Mouse (Mus musculus): Measurements from ENCODE around the gene Wdr61.
"Not testable (repeated sequence)": the region's sequence is repeated elsewhere in the genome, so short reads cannot be mapped to it uniquely, and the experiment has no call there.

Wdr61 gene

DNA sequence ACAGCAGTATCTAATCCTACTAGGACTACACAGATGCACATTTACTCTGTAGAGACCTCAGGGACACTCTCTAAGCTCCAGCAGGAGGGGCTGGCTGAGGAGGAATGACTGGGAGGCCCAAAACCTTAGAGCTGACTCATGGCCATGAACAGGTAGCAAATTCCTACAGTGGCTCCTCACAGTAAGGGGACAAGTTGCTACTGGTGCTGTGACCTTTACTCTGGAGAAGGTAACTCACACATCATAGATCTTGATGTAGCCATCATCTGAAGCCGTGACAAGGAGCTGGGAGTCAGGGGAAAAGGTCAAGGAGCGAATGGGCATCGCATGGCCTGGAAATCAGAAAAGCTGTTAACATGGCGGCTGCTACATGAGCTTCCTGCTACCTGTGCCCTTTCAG lies 11.7 kb downstream of the Wdr61 start:
- DNase-seq: no peak

DNA sequence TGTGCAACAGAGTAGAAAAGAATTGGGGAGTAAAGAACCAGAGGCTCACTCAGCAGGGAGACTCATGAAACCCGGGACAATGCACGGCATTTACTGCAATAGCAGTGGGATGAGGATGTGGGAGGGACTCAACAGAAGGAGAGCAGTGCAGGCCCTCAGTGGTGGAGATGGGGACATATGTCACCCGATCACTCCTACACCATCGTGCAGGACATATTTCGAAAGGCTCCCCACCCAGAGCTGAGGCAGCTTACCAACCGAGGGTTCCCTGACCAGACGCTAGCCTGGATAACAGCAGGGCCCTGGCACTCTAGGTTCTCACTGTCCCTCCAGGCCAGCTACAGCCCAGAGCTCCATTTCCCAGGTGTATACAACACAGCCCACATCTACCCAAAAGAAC lies 12.2 kb downstream of the Wdr61 start:
- DNase-seq: no peak

DNA sequence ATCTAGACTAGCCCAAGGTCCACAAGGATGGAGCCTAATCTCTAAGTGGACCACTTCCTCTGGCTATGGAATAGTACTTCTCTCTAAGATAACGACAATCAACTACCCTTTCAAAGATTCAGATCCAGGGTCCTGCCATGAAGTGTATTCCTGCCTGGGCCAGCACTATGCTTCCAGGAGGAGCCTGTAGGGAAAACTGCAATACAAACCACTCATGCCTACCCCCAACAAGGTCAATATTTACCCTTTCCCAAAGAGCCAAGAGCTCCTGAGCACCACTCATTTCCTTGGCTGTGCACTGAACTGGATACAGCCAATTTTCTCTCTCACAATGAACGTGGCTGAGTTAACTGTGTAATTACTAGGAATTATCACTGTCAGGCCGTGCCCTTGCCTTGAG lies 16.8 kb downstream of the Wdr61 start:
- no peak for DNase-seq

DNA sequence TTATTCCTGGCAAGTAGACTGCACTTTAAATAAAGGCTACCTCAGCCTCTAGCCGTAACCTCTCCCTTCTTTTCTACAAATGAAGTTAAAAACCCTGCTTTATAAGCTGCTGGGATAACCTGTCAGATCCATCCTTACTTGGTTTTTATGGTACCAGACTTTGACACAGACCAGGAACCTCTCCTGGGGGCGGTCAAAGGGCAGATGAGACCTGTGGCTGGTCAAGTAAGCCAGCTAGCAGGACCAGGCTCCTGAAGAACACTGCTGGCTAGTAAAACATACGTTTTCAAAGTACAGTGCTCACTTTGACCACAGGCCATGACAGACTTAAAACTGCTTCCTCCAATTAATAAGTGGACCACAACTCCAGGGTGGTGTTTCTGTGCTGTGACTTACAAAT lies 18.5 kb downstream of the Wdr61 start:
- DNase-seq: no peak

DNA sequence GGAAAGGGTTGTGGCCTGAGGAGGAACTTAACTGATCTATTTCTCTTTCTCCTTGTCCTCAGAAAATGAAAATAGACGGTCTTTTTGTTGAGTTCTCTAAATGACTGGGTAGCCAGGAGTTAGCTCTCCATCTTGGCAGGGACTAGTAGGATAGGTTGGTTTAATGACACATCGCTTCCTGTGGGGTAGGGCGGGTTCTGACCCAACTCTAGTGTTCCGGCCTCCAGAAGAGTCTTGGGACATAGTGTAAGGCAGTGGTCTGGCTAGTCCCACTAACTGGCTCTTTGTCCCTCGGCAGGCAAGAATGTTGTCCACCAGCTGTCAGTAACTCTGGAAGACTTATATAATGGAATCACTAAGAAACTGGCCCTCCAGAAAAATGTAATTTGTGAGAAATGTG lies 26.2 kb downstream of the Wdr61 start:
- DNase-seq: no peak

DNA sequence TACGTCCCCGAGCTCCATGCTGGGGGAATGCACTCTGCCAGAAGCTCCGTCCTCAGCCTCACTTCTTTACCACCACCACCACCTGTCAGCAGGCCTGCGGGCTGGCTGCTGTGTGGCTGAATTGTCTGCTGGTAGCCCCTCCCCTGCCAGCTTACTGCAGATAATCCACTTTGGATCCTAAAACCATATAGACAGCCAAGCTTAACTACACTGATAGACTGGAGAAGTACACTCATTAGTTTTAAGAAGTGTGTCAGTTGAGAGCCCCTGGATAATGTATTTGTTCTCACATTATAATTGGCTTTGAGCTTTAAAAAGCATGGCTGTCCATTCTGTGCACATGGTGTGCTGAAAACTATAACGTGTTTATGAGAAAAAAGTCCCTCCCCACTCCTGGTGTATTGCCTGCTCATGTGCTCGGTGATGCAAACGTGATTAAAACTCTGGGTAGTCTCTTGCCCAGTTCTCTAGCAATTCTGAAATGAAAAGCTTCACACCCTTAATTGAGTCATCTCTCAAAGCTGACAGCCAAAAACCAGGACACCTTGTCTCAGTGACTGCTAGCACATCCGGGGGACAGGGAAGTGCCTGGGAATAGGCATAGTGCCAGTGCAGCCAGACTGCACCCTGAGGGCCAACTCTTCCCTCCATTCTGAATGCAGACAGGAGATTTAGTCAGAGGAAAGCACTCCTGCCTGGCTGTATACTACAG lies 26.9 kb downstream of the Wdr61 start:
- no peak for DNase-seq

DNA sequence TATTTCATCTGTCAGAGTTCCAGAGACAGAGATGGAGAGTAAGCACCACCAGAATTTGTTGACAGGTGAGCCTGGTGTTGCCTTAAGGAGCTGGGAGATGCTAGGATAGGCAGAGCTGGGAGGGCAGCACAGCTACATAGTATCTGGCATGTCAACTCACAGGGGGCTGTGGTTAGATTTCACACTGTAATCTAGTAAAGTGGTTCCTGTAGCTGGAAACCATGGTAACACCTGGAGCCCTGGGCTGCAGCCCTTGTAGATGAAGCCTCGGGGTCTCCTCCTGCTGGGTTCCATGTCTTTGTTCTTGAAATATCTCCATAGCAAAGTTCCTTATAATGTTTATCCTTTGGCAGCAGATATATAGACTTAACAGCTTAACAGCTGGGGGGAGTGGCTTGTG lies 28.8 kb downstream of the Wdr61 start:
- DNase-seq: no peak

DNA sequence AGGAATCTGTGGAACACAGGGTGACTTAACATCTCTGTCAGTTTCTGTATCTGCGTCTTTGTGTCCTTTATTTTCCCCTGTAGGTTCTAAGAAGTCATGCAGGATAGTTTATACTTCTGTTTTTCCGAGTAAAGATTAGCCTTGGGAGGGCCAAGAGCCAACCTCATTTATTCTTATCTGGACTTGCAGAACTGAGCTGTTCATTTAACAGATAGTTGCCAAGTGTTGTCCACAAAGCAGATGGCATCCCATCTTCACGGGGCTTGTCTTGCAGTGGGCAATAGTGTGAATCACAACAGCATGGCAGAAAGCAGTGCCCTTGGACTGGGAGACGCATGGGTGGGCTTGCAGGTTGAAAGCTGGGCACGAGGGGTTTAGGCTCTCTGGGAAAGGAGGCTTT lies 30.0 kb downstream of the Wdr61 start:
- DNase-seq: no peak

DNA sequence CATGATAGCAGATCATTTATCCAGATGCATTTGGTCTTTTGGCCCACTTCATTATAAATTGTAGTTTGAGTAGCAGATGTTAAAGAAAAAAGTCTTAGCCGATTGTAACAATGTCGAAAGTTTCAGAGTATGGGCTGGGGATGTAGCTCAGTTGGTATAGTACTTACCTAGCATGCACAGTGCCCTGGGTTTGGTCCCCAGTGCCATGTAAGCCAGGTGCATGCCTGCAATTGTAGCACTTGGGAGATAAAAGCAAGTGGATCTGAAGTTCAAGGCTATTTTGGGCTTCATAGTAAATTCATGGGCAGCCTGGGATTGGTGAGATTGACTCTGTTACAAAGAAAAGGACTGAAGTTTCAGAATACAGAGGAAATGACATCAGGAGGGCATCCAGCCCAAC lies 31.7 kb downstream of the Wdr61 start:
- DNase-seq: no peak

DNA sequence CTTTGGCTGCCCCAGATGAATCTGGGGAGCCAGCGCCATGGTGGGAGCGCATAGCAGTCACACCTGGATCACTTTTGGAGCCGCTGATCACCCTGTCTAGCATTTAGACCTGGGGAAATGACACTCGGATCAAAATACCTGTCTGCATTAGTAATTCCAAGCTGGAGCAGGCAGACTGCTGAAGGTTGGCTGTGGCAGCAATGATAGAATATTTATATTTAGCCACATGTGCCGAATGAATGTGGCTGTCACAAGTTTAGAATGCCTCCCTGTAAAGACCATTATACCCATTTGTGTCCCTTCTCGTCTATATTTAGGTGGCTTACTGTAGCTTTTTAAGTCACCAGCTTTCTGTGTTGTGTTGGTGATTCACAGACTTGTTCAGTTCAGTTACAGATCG lies 33.6 kb downstream of the Wdr61 start:
- DNase-seq: no peak

DNA sequence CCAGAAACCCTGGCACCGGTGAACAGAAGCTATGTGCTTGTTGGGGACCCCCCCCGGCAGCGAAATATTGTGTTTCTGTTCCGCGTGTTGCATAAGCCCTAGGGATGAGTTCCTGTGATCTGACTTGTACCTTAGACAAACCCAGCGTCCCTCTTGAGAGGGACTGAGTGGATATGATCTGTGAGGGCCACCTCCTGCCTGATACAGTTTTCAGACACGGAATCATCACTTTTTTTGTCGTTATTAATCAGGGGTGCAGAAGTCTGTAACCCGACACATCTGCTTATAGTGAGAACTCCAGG lies 34.2 kb downstream of the Wdr61 start:
- no peak for DNase-seq

DNA sequence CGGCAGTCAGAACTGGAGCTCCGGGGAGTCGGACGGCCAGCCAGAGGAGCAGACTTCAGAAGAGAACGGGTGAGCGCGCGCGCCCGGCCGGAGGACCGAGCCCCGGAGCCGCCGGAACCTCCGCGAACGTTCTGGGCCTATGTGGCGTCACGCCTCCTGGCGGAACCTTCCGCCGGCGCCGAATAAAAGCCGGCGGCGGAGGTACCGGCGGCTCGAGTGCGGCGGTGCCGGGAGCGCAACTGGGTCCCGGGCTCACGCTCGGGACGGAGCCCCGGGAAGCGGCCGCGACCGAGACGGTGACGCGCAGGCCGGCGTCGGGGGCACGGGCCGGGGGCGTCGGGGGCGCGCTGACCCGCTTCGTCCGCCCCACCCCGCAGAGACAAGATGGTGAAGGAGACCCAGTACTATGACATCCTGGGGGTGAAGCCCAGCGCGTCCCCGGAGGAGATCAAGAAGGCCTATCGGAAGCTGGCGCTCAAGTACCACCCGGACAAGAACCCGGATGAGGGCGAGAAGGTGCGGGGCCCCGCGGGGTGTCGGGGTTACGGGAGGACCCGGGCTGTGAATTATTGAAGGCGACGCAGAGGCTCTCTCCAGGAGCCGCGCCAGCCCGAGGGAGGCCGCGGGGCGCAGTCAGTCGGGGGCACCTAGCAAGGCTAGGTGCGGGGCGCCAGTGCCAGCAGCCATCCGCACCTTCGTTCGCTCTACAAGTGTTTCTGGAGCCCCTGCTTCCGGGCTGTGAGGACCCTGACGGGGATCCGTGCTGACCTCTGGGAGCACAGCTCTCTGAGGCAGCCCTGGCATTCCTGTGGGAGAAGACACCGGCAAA lies 34.8 kb downstream of the Wdr61 start:
- peak; percentile 82 for DNase-seq

DNA sequence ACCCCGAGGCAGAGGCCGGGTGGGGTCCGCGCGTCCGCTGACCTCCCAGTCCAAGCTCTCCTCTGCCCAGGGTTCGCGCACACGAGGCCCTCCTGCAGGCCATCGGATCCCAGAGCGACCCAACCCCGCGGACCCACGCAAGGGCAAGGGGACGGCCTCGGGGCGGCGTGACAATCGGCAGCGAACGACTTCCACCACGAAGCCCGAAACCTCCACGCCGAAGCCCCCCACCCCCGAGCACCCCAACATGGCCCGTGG lies 35.3 kb downstream of the Wdr61 start:
- DNase-seq: no peak

DNA sequence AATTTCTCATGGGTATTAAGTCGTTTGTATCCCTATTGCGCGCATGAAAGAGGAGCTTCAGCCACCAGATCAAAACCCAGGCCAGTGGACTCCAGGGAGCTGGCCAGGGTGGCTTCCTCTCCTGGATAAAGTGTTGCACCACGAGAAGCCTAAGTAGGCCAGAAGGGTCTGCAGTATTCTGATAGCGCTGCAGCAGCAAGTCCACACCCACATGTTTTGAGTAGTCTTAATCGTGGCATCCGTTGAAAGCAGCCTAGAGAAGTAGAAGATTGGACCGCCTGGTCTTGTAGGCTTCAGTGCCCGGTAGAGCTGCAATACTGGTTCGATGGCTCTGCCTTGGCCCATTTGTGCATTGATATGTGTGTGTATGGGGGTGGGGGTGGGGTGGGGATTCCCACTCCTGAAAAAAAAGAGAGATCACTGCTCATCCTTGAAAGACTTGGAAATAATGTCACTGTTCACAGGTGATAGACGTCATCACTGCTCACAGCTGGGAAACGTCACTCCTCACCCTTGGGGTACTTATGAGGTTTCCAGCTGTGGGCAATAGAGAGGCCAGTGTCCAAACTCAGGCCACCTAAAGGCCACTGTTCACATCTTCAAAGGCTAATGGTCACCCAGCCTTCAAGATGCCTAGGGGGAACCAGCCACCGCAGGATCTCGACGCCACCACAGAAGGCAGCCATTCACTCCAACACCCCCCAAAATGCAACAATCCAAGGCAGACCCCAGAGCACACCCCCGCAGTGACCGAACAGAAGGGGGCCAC lies 35.8 kb downstream of the Wdr61 start, which contains the start of gene Dnaja4:
Dnaja4 (plus strand) TSS at position 556 of the 769 bp plus-strand sequence.
- no peak for DNase-seq

DNA sequence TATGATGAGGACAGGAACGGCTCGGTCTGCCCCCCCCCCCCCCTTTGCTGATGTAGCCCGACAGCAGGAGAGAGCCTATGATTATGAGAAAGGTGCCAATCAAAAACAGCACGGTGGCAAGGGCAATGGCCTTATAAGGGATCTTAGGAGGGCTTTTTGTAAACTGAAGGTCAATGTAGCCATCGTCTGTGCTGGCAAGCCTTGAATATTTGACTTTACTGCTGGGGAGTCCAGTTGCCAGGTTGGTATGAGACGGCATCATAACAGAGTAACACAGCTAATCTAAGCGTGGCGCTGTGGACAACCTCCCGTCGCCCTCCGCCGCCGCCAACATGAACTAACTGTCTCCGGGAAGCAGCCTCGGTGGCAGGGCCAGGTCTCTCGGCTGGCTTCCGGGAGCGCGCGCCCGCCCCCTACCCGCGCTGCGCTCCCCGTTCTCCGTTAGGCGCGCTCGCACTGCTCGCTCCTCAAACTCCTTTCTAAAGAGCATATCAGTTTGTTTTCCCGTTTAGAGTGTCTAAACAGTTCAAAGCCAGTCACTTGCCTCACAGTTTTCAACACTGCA lies 43.0 kb downstream of the Wdr61 start:
- peak; percentile 27 for DNase-seq

DNA sequence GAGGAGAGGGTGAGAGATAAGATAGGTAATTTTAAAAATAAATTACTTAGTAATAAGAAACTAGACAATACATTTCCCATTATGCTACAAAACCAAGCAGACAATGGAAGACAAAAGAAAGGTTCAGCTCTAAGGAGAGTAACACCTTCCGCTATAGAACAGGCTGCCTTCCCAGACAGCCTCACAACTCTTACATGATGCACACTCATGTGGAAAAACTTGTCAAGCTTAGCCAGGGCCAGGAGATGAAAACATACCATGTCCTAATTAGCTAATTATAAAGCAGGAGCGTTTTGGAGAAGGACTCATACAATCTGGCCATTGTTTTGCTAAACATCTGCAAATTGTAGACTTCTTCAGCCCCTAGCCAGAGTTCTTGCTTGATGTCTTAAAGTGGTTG lies 43.6 kb downstream of the Wdr61 start:
- DNase-seq: not testable (repeated sequence)

DNA sequence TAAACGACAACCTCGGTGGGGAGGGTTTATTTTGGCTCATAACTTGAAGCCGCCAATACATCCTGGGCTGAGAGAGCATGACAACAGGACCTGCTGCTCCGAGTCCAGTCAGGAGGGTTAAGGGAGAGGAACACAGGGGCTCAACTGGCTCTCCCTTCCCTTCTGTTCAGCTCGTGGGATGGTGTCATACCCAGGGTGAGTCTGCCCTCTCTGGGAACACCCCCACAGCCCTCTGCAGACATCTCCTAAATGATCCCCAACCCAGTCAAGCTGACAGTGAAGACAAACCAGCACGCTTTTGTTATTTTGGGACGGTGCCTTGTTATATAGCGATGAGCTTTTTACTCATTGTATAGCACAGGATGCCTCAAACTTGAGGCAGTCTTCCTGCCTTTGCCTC lies 44.9 kb downstream of the Wdr61 start:
- no peak for DNase-seq

DNA sequence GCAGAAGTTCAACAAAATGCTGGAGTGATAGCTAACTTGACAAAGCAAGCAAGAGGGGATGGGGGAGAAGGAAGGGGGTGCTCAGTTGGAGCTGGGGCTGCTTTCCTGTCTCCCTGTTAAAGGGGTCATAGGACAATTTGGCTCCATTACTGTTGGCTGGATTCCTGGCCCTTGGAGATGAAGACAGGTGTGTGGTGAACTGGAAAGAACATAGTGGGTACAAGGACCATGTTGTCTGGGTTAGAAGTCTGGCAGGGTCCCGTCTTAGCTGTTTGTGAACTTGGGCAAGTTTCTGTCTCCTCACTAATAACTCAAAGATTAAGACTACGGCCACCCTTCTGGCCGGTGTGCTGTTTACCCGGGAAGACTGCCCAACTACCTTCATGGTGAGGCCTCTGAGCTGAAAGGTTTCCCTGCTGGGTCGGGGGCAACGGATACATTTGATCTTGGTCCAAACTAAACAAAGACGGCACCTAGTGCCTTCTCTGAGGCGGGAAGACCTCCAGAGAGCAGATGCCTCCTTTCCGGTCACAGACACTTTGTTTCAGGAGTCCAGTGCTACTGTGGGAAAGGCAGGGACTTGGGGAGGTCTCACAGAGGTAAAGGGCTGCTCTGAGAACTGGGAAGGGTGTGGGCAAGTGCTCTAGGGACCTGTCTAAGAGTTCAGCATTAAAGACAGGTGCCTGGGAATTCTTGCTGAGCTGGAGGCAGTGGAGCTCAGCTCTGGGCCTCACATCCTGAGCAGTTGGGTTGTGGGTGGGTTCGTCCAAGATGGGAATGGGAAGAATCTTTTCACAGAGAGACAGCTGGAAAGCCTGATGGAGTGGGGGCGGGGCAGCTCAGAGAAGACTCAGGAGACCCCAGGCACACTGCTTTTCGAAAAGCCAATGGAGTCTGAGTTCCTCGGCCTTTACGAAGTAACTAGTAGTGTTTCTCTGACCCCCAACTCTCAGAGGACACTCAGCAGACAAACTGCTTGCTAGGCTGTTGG lies 46.8 kb downstream of the Wdr61 start:
- no peak for DNase-seq

DNA sequence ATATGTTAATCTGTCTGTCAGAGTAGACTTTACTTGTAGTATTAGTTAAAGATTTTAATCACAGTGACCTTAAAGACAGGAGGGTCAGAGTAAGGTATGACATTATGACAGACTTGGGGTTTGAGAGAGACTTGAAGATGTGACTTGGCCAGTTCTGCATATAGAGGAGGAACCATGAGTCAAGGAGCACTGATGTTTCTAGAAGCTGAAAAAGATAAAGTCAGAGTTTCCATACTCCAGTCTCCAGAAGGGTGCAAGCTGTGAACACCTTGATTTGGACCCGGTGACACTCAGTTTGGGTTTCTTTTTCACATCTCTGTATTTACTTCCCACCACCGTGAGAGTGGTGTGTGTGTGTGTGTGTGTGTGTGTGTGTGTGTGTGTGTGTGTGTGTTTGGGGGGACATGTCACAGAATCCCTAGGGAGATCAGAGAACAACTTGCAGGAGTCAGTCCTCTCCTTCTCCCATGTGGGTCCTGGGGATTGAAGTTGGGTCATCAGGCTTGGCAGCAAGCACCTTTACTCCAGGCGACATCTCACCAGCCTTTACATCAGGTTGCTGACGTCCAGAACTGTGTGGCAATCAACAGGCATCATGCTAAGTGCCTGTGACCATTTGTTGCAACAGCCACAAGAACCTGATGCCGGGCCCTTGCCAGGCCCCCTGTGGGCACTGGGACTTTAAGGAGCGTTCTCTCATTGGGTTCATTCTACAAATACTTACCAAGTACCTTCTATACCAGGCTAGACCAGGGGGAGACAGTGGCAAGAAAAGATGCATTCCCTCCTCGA lies 50.3 kb downstream of the Wdr61 start:
- no peak for DNase-seq

DNA sequence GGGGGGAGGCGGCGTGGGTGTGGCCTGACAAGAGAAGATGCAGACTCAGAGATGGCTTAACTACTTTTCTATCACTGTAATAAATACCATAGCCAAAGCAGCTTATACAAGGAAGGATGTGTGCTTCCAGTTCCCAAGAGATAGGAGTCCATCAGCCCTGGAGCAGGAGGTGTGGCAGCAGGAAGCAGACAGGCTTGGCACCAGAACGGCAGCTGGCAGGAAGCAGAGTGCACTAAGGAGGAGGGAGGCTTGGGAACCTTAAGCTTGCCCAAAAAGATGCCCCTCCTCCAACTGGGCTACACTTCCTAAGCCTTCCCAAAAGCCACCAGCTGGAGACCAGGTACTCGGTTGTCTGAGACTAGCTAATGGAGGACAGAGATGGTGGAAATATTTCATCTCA lies 51.5 kb downstream of the Wdr61 start:
- DNase-seq: no peak

DNA sequence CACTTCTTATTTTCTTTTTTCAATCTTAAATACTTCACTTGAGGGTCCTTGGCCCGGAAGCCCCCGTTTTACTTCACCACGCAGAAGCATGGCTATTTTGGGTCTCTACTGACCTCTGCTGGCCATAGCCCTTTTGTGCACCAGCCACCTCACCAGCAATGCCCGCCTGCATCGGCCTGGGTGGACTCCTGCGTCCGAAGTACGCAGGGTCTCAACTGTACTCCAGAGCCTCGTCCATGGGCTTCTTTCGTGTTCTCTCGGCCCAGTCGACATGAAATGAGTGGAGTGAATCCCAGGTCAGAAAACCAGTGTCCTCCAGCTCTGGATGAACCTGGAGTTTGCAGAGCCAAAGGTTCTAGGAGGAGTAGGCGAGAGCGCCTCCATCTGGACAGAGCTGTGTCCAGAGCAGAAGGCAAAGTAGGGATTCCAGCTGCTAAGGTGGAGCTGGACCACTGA lies 57.8 kb downstream of the Wdr61 start:
- peak; percentile 79 for DNase-seq

DNA sequence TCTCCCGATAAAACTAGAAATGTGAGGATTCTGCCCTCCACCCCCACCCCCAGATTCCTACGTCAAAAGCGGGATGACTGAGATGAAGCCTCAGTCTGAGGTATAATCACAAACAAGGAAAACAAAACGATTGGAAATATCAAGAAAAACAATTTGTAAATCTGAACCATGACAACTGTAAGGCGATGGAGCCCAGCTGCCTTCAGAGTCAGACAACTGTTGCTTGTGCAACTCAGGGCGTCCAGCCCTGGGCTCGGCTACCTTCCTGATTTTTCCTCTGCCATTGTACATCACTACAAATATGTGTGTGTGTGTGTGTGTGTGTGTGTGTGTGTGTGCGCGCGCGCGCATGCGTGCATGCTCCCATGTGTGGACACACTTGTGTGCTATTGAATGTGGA lies 60.4 kb downstream of the Wdr61 start:
- DNase-seq: no peak
